Mouse (Mus musculus): Measurements from ENCODE around the gene Gm49388.
A peak's percentile ranks its signal among the peaks of the same experiment; 100 is the strongest.
"Not testable (repeated sequence)": the region's sequence is repeated elsewhere in the genome, so short reads cannot be mapped to it uniquely, and the experiment has no call there.

DNA sequence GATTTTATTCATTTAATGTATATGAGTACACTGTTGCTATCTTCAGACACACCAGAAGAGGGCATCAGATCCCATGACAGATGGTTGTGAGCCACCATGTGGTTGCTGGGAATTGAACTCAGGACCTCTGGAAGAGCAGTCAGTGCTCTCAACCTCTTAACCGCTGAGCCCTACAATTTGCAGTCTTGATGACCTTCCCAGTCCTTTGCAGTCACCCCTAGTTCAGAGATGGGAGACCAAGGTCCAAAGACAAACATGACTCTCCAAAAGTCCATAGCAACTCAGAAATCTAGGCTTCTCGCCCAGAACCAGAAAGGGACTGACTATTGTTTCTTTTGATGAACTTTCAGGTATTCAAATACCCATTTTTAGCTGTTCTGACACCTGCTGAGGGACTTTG, 54.6 kb downstream of the Gm49388 start:
- TF ChIP-seq EP300 (optimal IDR thresholded peaks at IDR 0.05): not testable (repeated sequence)
- TF ChIP-seq CTCF (IDR thresholded peaks at IDR 0.05; ENCODE audit: low read depth): 0 out of 2 replicates have a peak, but pooled peaks have one; percentile 10
